Mouse (Mus musculus) lung, adult 2 months (tissue): ENCODE results near the gene Timm8a2. TPM values are rescaled to one million over a fixed set of nuclear protein-coding genes. Genes with fewer than 3 reads are reported as not detected.

Experiments used
- DNase-seq: peaks from one replicate; pipeline ENCODE4 v3.0.0; 2022
- H3K4me1 ChIP-seq: fragments of 200-500 bp; 2 replicates; pipeline ENCODE4 v1.6.1; 2011; ENCODE audit warnings: low read length; ENCODE audit not compliant: control insufficient read depth, insufficient read depth
- H3K4me3 ChIP-seq: fragments of 200-500 bp; replicated peaks from 2 replicates; pipeline ENCODE3; 2011; ENCODE audit warnings: low read depth, mild to moderate bottlenecking, control low read depth, low read length; ENCODE audit errors: extremely low read depth
- CTCF ChIP-seq: fragments of 200-500 bp; IDR thresholded peaks from 2 replicates; pipeline ENCODE4 v1.5.1; 2011; ENCODE audit warnings: mild to moderate bottlenecking, low read length, control low read depth; ENCODE audit not compliant: insufficient read depth
- POLR2A ChIP-seq: fragments of 200-500 bp; IDR thresholded peaks from 2 replicates; pipeline ENCODE4 v1.6.1; 2011; ENCODE audit warnings: low read depth, mild to moderate bottlenecking, control low read depth, low read length, borderline replicate concordance; ENCODE audit errors: extremely low read depth
- WGBS: fragments of 180-500 bp; shearing (Covaris S2); methylation state at CpG from one replicate; pipeline ENCODE4 v1.1.7; 2018; 5-methylcytosine and 5-hydroxymethylcytosine counted together
- polyA plus RNA-seq: library from polyadenylated mRNA; depleted of rRNA; stranded (reverse); fragments of >200 nt; gene quantifications from 2 replicates; pipeline ENCODE4 v1.2.3, GENCODE M21; 2012

Gene Timm8a2
- polyA plus RNA-seq, 1 experiment = not detected

GRCm38 (mm10) chr14:122068801-122069695 is 34.6 kb downstream of the Timm8a2 start:
- WGBS = 41% methylated on average over 11 of the region's 11 CpGs
- Histone ChIP-seq H3K4me1 (peaks cover 6% of the 10 kb centered on the region; the same call in 1 of the 2 replicates), H3K4me3 (no peak overlapping the region)
- no peak for TF ChIP-seq CTCF
- TF ChIP-seq POLR2A = no peak
- no peak for DNase-seq

GRCm38 (mm10) chr14:122069948-122070347 is 35.5 kb downstream of the Timm8a2 start:
- WGBS = 74% methylated on average over 3 of the region's 3 CpGs
- no peak for DNase-seq
- 0 out of 2 replicates have a peak, but pooled peaks cover 6% of the 10 kb centered on the region for H3K4me1 ChIP-seq
- no peak overlapping the region for H3K4me3 ChIP-seq
- no peak for TF ChIP-seq POLR2A

GRCm38 (mm10) chr14:122073422-122073821 is 38.9 kb downstream of the Timm8a2 start:
- WGBS = 85% methylated on average over 5 of the region's 5 CpGs
- no peak for DNase-seq
- H3K4me1 ChIP-seq = 0 out of 2 replicates have a peak, but pooled peaks cover 2% of the 10 kb centered on the region

GRCm38 (mm10) chr14:122074360-122074759 is 39.9 kb downstream of the Timm8a2 start:
- 48% methylated on average over 10 of the region's 10 CpGs for WGBS
- DNase-seq = no peak
- Histone ChIP-seq H3K4me3 (no peak overlapping the region), H3K4me1 (0 out of 2 replicates have a peak, but pooled peaks cover 2% of the 10 kb centered on the region)
- TF ChIP-seq POLR2A = no peak
- no peak for TF ChIP-seq CTCF

More at GRCm38 (mm10) chr14:122073422-122073821, 38.9 kb downstream of the Timm8a2 start:
- no peak for TF ChIP-seq POLR2A
- TF ChIP-seq CTCF = no peak
- H3K4me3 ChIP-seq = no peak overlapping the region

- Histone ChIP-seq H3K4me1 (no peaks in the 10 kb centered on the region), H3K4me3 (no peak overlapping the region)
- no peak for TF ChIP-seq CTCF
- no peak for TF ChIP-seq POLR2A
- WGBS = 83% methylated on average over 21 of the region's 21 CpGs
- DNase-seq = no peak
These were observed 41.2 kb downstream of the Timm8a2 start for GRCm38 (mm10) chr14:122075485-122076200.

GRCm38 (mm10) chr14:122077017-122077416 is 42.5 kb downstream of the Timm8a2 start:
- Histone ChIP-seq H3K4me3 (no peak overlapping the region), H3K4me1 (no peaks in the 10 kb centered on the region)
- no peak for DNase-seq
- TF ChIP-seq CTCF = no peak
- no peak for TF ChIP-seq POLR2A
- WGBS = 82% methylated on average over 3 of the region's 3 CpGs

GRCm38 (mm10) chr14:122079428-122079827 is 45.0 kb downstream of the Timm8a2 start:
- Histone ChIP-seq H3K4me1 (no peaks in the 10 kb centered on the region), H3K4me3 (no peak overlapping the region)
- WGBS = 44% methylated on average over 6 of the region's 6 CpGs
- peak; percentile 58 for DNase-seq
- peak; percentile 57 for TF ChIP-seq CTCF
- TF ChIP-seq POLR2A = no peak

GRCm38 (mm10) chr14:122079921-122080320 is 45.4 kb downstream of the Timm8a2 start:
- H3K4me3 ChIP-seq = no peak overlapping the region
- no peak for TF ChIP-seq POLR2A
- no peaks in the 10 kb centered on the region for H3K4me1 ChIP-seq
- WGBS = 79% methylated on average over 5 of the region's 5 CpGs
- DNase-seq = no peak

GRCm38 (mm10) chr14:122081308-122081707 is 46.8 kb downstream of the Timm8a2 start:
- no peaks in the 10 kb centered on the region for H3K4me1 ChIP-seq
- TF ChIP-seq POLR2A (no peak), CTCF (no peak)
- 22% methylated on average over 3 of the region's 3 CpGs for WGBS
- no peak for DNase-seq
- H3K4me3 ChIP-seq = no peak overlapping the region
